Mouse (Mus musculus): ENCODE results near the gene Utp4. TPM values are rescaled to one million over a fixed set of nuclear protein-coding genes. Genes with fewer than 3 reads are reported as not detected.
"Not testable (repeated sequence)": the region's sequence is repeated elsewhere in the genome, so short reads cannot be mapped to it uniquely, and the experiment has no call there.

The Utp4 gene
- total RNA-seq, 2 experiments from 2014 or later, result 11.5 to 13.9 TPM

- no peak for ATAC-seq (ENCODE audit: poor library complexity, severe bottlenecking)
Observed at GRCm38 (mm10) chr8:106899473-106899872, 6.0 kb downstream of the Utp4 start.

GRCm38 (mm10) chr8:106905727-106906480 lies 12.5 kb downstream of the Utp4 start:
- ATAC-seq (ENCODE audit: poor library complexity, severe bottlenecking), result peak; percentile 80

- ATAC-seq (ENCODE audit: poor library complexity, severe bottlenecking), result no peak
Observed at GRCm38 (mm10) chr8:106906635-106907034, 13.2 kb downstream of the Utp4 start.

GRCm38 (mm10) chr8:106907450-106907849 lies 14.0 kb downstream of the Utp4 start:
- ATAC-seq (ENCODE audit: poor library complexity, severe bottlenecking), result no peak

GRCm38 (mm10) chr8:106908291-106908690 lies 14.9 kb downstream of the Utp4 start:
- no peak for ATAC-seq (ENCODE audit: poor library complexity, severe bottlenecking)

GRCm38 (mm10) chr8:106913631-106914030 lies 20.2 kb downstream of the Utp4 start:
- no peak for ATAC-seq (ENCODE audit: poor library complexity, severe bottlenecking)

- ATAC-seq (ENCODE audit: poor library complexity, severe bottlenecking), result no peak
Observed at GRCm38 (mm10) chr8:106919721-106920394, 26.4 kb downstream of the Utp4 start.

GRCm38 (mm10) chr8:106920395-106920741 lies 26.9 kb downstream of the Utp4 start:
- ATAC-seq (ENCODE audit: poor library complexity, severe bottlenecking), result no peak

GRCm38 (mm10) chr8:106924057-106924456 lies 30.6 kb downstream of the Utp4 start:
- no peak for ATAC-seq (ENCODE audit: poor library complexity, severe bottlenecking)

- no peak for ATAC-seq (ENCODE audit: poor library complexity, severe bottlenecking)
Observed at GRCm38 (mm10) chr8:106924904-106925349, 31.5 kb downstream of the Utp4 start.

GRCm38 (mm10) chr8:106925446-106925845 lies 32.0 kb downstream of the Utp4 start:
- no peak for ATAC-seq (ENCODE audit: poor library complexity, severe bottlenecking)

- peak; percentile 88 for ATAC-seq (ENCODE audit: poor library complexity, severe bottlenecking)
Observed at GRCm38 (mm10) chr8:106927247-106927646, 33.8 kb downstream of the Utp4 start.

GRCm38 (mm10) chr8:106928182-106928581 lies 34.7 kb downstream of the Utp4 start:
- not testable (repeated sequence) for ATAC-seq (ENCODE audit: poor library complexity, severe bottlenecking)

GRCm38 (mm10) chr8:106929155-106929913 lies 35.9 kb downstream of the Utp4 start:
- no peak for ATAC-seq (ENCODE audit: poor library complexity, severe bottlenecking)

GRCm38 (mm10) chr8:106929921-106930320 lies 36.5 kb downstream of the Utp4 start:
- no peak for ATAC-seq (ENCODE audit: poor library complexity, severe bottlenecking)

GRCm38 (mm10) chr8:106932376-106933065 lies 39.1 kb downstream of the Utp4 start:
- no peak for ATAC-seq (ENCODE audit: poor library complexity, severe bottlenecking)

- ATAC-seq (ENCODE audit: poor library complexity, severe bottlenecking), result no peak
Observed at GRCm38 (mm10) chr8:106933506-106934143, 40.2 kb downstream of the Utp4 start.

- no peak for ATAC-seq (ENCODE audit: poor library complexity, severe bottlenecking)
Observed at GRCm38 (mm10) chr8:106934226-106934977, 41.0 kb downstream of the Utp4 start.

GRCm38 (mm10) chr8:106935324-106935869 lies 42.0 kb downstream of the Utp4 start, which contains the start of gene Sntb2:
Gene Sntb2 (plus strand): TSS chr8:106935750.
- peak; percentile 91 for ATAC-seq (ENCODE audit: poor library complexity, severe bottlenecking)

All from megakaryocyte, adult 5-6 weeks (primary cell).